Mouse (Mus musculus) stomach, embryonic 16.5 days (tissue): Measurements from ENCODE around the gene Tgm7. TPM values are rescaled to one million over a fixed set of nuclear protein-coding genes. Genes with fewer than 3 reads are reported as not detected.
"Not testable (repeated sequence)": the region's sequence is repeated elsewhere in the genome, so short reads cannot be mapped to it uniquely, and the experiment has no call there.

Experiments
- ATAC-seq: fragments of 200-750 bp; cut with Nextera tagmentation; 2 replicates; pipeline ENCODE4 v1.8.0; 2017; ENCODE audit warnings: moderate number of reproducible peaks, moderate TSS enrichment; ENCODE audit not compliant: insufficient read depth, low FRiP score
- H3K27ac ChIP-seq: fragments of 300-500 bp; sonication (generic); 2 replicates; pipeline ENCODE4 v1.5.1; 2014; ENCODE audit warnings: low read length
- H3K27me3 ChIP-seq: fragments of 300-500 bp; sonication (generic); 2 replicates; pipeline ENCODE4 v1.6.1; 2014; ENCODE audit warnings: low read length, control low read depth, mixed read lengths; ENCODE audit not compliant: control insufficient read depth, insufficient read depth
- H3K36me3 ChIP-seq: fragments of 300-500 bp; sonication (generic); 2 replicates; pipeline ENCODE4 v1.6.1; 2014; ENCODE audit warnings: low read length; ENCODE audit not compliant: control insufficient read depth, insufficient read depth
- H3K4me1 ChIP-seq: fragments of 300-500 bp; sonication (generic); 2 replicates; pipeline ENCODE4 v1.6.1; 2014; ENCODE audit warnings: low read length, control low read depth, mixed read lengths; ENCODE audit not compliant: control insufficient read depth, insufficient read depth
- H3K4me2 ChIP-seq: fragments of 300-500 bp; sonication (generic); 2 replicates; pipeline ENCODE4 v1.6.1; 2014; ENCODE audit warnings: low read depth, low read length, mixed read lengths
- H3K4me3 ChIP-seq: fragments of 300-500 bp; sonication (generic); replicated peaks from 2 replicates; pipeline ENCODE4 v1.5.1; 2014; ENCODE audit warnings: mild to moderate bottlenecking, low read length
- H3K9ac ChIP-seq: fragments of 300-500 bp; sonication (generic); 2 replicates; pipeline ENCODE4 v1.6.1; 2014; ENCODE audit warnings: low read length
- H3K9me3 ChIP-seq: fragments of 300-500 bp; sonication (generic); replicated peaks from 2 replicates; pipeline ENCODE4 v1.6.1; 2016; ENCODE audit warnings: low read length, control low read depth; ENCODE audit not compliant: control insufficient read depth
- WGBS: fragments of 180-500 bp; shearing (Covaris S2); extraction: QIAGEN DNeasy Blood & Tissue Kit; methylation state at CpG from one replicate; pipeline ENCODE4 v1.1.7; 2014; 5-methylcytosine and 5-hydroxymethylcytosine counted together
- polyA plus RNA-seq: library from polyadenylated mRNA; unstranded; fragments of >200 nt; fragmentation: Nextera tagmentation; extraction: Ambion mirVana; gene quantifications from 2 replicates; pipeline ENCODE4 v1.2.1, GENCODE M21; 2015

Gene Tgm7
- polyA plus RNA-seq, 1 experiment from 2014 or later, result 0.14 TPM

DNA sequence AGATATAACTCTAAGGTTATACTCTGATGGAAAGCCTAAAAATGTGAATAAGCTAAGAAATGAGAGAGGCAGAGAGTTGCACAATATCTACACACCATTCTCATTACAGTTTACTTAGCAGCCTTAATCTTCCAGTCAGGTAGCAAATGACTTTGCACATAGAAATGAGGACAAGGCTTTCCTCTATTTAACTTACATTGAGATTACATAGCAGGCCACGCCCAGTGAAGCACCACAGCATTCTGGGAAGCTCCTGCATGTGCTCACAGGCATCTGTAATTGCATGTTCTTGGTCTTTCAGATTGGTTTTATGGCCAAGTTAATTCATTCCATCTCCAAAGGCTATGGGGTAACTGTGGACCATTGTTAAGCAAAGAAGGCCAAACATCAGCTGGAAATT is 23.2 kb upstream of the Tgm7 start:
- H3K4me1 ChIP-seq, result no peaks in the 10 kb centered on the region
- H3K4me3 ChIP-seq, result no peak overlapping the region
- no peak overlapping the region for H3K27ac ChIP-seq
- no peaks in the 10 kb centered on the region for H3K9me3 ChIP-seq
- no peaks in the 10 kb centered on the region for H3K27me3 ChIP-seq
- H3K36me3 ChIP-seq, result no peaks in the 10 kb centered on the region
- H3K4me2 ChIP-seq, result no peak overlapping the region
- no peak overlapping the region for H3K9ac ChIP-seq
- 0 out of 2 replicates have a peak, but pooled peaks have one; percentile 29 for ATAC-seq
- WGBS, result 62% methylated on average over 1 of the region's 1 CpGs

DNA sequence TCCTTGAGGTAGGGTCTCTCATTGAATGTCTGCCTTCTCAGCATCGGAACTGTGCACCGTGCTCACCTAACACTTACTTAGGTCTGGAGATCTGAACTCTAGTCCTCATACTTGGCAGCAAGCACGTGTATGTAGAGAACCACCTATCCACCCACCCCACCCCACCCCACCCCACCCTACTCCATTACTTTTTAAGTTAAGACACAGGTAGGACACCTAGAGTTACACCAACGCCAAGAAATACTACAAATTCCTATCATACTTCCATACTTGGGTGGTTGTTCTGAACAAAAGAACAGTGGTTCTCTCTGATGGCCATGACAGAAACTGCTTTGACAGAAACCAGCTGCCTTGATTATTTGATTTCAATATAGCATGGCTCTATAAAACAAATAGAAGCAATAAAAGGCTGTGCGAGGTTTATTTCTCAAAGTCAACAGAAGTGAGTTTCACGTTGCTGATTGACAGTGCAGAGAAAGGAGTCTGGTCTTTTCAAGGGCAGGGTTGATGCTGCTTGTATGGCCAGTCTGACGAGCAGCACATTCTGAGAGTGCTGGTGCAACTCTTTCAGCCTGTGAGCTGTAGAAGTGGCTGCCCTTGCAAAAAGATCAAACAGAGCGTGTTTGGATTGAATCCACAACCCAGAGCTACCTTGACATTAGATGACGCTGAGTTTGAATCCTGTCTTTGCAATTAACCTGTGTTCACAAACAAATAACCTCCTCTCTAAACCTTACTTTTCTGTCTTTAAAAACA is 19.4 kb upstream of the Tgm7 start:
- Histone ChIP-seq H3K4me2 (no peak overlapping the region), H3K27me3 (no peaks in the 10 kb centered on the region), H3K9me3 (no peaks in the 10 kb centered on the region), H3K4me1 (no peaks in the 10 kb centered on the region), H3K27ac (no peak overlapping the region), H3K9ac (no peak overlapping the region), H3K4me3 (no peak overlapping the region), H3K36me3 (no peaks in the 10 kb centered on the region)
- no peak for ATAC-seq
- 51% methylated on average over 9 of the region's 9 CpGs for WGBS

DNA sequence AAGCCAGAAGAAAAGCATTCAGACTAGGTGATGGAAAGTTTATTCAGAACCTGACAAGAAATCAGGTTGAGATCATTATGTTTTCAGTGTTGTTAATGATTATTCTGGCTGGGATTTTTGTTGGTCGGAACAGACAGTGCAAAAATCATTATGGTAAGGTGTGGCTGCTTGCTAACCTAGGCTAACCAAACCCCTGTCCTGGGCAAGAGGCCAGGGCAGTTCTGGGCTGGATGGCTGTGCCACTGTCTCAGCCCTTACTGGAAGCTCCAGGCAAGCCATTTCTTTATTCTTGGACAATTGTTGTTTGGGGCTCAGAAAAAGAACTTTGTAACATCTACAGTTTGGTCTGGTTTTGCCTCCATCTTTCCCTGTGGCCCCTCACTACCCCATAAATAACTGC is 17.9 kb upstream of the Tgm7 start:
- no peak overlapping the region for H3K4me3 ChIP-seq
- H3K9me3 ChIP-seq, result no peaks in the 10 kb centered on the region
- no peak overlapping the region for H3K9ac ChIP-seq
- ATAC-seq, result no peak
- no peaks in the 10 kb centered on the region for H3K27me3 ChIP-seq
- WGBS, result 59% methylated on average over 1 of the region's 1 CpGs
- H3K36me3 ChIP-seq, result no peaks in the 10 kb centered on the region
- H3K4me1 ChIP-seq, result no peaks in the 10 kb centered on the region
- H3K27ac ChIP-seq, result no peak overlapping the region
- H3K4me2 ChIP-seq, result no peak overlapping the region

DNA sequence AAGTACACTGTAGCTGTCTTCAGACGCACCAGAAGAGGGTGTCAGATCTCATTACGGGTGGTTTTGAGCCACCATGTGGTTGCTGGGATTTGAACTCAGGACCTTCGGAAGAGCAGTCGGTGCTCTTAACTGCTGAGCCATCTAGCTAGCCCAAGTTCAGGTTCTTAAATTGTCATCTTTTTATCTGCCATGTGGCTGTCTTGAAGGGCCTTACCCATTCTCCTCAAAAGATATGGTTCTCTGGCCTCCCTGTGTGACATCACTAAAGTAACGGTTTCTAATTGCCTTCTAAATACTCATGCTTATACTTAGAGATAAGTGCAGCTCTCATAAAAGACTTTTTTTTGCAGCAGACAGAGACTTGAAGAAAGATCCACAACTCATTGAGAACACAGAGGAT is 16.7 kb upstream of the Tgm7 start:
- not testable (repeated sequence) for H3K4me3 ChIP-seq, H3K4me1 ChIP-seq, ATAC-seq, H3K27ac ChIP-seq, H3K9ac ChIP-seq, H3K4me2 ChIP-seq, H3K27me3 ChIP-seq, H3K36me3 ChIP-seq, H3K9me3 ChIP-seq
- WGBS, result 91% methylated on average over 5 of the region's 5 CpGs

DNA sequence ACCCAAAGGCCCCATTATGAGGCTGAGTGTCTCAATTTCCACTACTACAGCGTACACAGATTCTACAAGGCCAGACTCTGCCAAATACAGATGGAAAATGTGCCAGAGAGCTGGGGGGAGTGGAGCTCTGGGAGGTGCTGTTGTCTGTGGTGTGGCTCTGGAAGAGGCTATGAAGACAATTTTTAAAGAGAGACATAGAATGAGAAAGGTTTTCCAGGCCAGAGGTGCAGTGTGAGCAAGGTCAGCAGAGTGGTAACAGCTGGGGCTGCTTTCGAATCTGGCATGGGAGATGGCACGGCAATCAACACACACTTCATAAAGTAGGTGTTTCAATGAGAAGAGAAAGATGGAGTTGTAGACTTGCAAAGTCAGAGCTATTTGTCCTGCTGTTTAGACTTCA is 9.7 kb upstream of the Tgm7 start:
- H3K27ac ChIP-seq, result no peak overlapping the region
- no peaks in the 10 kb centered on the region for H3K27me3 ChIP-seq
- no peak overlapping the region for H3K4me2 ChIP-seq
- 80% methylated on average over 3 of the region's 3 CpGs for WGBS
- H3K4me1 ChIP-seq, result no peaks in the 10 kb centered on the region
- H3K4me3 ChIP-seq, result no peak overlapping the region
- no peaks in the 10 kb centered on the region for H3K36me3 ChIP-seq
- H3K9me3 ChIP-seq, result no peaks in the 10 kb centered on the region
- H3K9ac ChIP-seq, result no peak overlapping the region
- ATAC-seq, result no peak

DNA sequence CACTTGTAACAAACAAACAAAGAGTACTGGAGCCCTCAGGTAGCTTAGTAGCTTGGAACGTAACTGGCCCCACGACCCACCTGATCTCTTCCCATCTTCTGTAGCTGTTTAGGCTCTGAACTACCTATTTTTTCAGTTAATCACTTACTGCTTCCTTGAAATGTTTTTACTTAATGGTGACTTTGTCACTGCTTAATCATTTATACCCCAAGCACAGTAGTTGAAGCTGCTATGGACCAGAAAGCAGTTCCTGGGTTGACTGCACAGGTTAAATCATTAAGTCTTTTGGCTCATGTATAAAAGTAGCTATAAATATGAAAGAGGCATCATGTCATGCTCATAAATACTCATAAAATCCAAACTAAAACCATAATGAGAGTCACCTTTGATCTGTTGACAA is 5.8 kb upstream of the Tgm7 start:
- Histone ChIP-seq H3K9ac (no peak overlapping the region), H3K4me3 (no peak overlapping the region), H3K36me3 (no peaks in the 10 kb centered on the region), H3K4me1 (no peaks in the 10 kb centered on the region), H3K27ac (no peak overlapping the region), H3K4me2 (no peak overlapping the region), H3K27me3 (no peaks in the 10 kb centered on the region), H3K9me3 (no peaks in the 10 kb centered on the region)
- WGBS, result 86% methylated on average over 2 of the region's 2 CpGs
- ATAC-seq, result no peak

DNA sequence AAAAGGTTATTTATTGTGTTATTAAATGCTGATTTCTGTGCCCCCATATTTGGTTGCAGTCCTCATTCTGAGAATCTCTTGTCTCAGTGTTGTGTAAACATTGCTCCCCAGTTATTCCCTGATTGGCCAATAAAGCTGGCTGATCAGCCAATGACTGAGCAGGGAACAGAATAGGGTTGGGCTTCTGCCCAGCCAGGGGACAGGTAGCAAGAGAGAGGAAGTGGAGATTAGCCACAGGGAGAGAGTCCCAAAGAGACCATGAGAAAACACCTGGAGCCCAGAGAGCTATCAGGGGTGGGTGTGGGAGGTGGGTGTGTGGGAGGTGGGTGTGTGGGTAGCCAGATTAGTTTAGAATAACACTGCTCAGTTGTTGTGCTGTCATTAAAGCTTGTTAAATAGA is 3.7 kb downstream of the Tgm7 start:
- H3K36me3 ChIP-seq, result no peaks in the 10 kb centered on the region
- no peak overlapping the region for H3K9ac ChIP-seq
- H3K4me1 ChIP-seq, result no peaks in the 10 kb centered on the region
- ATAC-seq, result no peak
- H3K27ac ChIP-seq, result no peak overlapping the region
- H3K9me3 ChIP-seq, result no peaks in the 10 kb centered on the region
- H3K4me3 ChIP-seq, result no peak overlapping the region
- no peak overlapping the region for H3K4me2 ChIP-seq
- H3K27me3 ChIP-seq, result no peaks in the 10 kb centered on the region

DNA sequence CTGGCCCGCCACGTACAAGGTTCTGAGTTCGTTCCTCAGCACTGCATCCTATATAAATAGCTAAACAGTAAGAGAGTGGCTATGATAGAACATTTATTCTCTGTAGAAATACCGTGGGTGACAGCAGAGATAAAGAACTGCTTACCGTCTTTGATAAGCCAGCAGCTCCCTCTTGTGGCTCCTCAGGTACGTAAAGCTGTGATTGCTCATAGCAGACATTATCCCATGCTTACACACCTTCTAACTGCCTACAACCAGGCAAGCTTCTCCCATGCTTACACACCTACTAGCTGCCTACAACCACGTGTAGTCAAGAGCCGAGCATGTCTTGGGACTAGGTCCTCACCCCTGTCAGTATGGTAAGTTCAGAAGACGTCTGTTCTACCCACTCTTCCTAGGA is 7.5 kb downstream of the Tgm7 start:
- Histone ChIP-seq H3K9me3 (no peaks in the 10 kb centered on the region), H3K9ac (no peak overlapping the region), H3K27ac (no peak overlapping the region), H3K4me1 (no peaks in the 10 kb centered on the region), H3K4me3 (no peak overlapping the region), H3K4me2 (no peak overlapping the region), H3K36me3 (no peaks in the 10 kb centered on the region), H3K27me3 (no peaks in the 10 kb centered on the region)
- 0 out of 2 replicates have a peak, but pooled peaks have one; percentile 25 for ATAC-seq
- WGBS, result 12% methylated on average over 9 of the region's 9 CpGs

DNA sequence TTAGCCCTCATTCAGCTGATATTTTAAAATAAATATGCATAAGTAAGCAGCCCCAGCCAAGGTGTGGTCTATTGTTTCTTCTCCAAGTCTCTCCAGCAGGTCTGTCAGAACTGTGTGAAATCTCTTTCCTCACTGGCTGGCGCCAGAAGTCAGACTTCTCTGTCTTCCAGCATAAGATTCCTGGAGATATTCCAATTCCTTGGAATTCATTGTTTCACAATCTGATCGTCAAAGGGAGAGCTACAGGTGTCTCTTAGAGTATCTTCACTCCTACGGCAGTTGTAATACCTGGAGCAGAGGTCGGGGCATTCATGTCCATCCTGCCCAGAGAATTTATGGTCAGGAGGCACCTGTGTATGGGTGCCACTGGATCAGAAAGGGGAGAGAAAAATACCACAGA is 19.8 kb downstream of the Tgm7 start:
- no peak overlapping the region for H3K4me2 ChIP-seq
- no peaks in the 10 kb centered on the region for H3K9me3 ChIP-seq
- H3K9ac ChIP-seq, result no peak overlapping the region
- 61% methylated on average over 4 of the region's 4 CpGs for WGBS
- no peaks in the 10 kb centered on the region for H3K36me3 ChIP-seq
- H3K4me1 ChIP-seq, result peaks cover 4% of the 10 kb centered on the region; the same call in 1 of the 2 replicates
- no peaks in the 10 kb centered on the region for H3K27me3 ChIP-seq
- H3K4me3 ChIP-seq, result no peak overlapping the region
- no peak overlapping the region for H3K27ac ChIP-seq
- ATAC-seq, result no peak
